Mouse (Mus musculus): Measurements from ENCODE around the gene Pmepa1. TPM values are rescaled to one million over a fixed set of nuclear protein-coding genes. Genes with fewer than 3 reads are reported as not detected.

Gene Pmepa1
- polyA plus RNA-seq, 1 experiment from 2014 or later: 7.3 TPM

DNA sequence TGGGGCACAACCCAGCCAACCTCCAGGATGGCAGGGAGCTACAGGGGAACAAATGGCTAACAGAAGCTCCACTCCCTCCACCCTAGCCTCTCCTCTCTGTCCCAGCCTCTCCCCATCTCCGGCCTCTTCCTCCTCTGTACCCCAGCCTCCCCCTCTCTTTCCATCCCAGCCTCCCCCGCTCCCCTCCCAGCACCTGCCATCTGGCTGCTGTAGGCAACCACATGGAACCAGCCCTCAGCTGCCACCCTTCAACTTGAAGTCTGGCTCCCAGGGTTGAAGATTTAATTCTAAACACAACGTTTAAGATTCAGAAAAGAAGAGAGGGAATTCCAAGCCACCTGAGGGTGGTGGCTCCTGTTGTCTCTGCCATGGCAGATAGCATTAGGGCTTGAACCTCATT is 26.9 kb downstream of the Pmepa1 start:
- Histone ChIP-seq H3K4me1 (peaks cover 81% of the 10 kb centered on the region), H3K27ac (no peak overlapping the region)
- WGBS: 35% methylated on average over 3 of the region's 3 CpGs

GRCm38 (mm10) chr2:173248822-173249221 is 27.5 kb downstream of the Pmepa1 start:
- 74% methylated on average over 7 of the region's 7 CpGs for WGBS
- peaks cover 79% of the 10 kb centered on the region for H3K4me1 ChIP-seq
- no peak overlapping the region for H3K9ac ChIP-seq
- H3K27me3 ChIP-seq (replicated peaks): no peaks in the 10 kb centered on the region
- H3K4me2 ChIP-seq: no peak overlapping the region
- no peak for ATAC-seq (ENCODE audit: insufficient read depth, low FRiP score, low read depth)
- H3K27ac ChIP-seq: no peak overlapping the region
- H3K36me3 ChIP-seq: no peaks in the 10 kb centered on the region
- H3K9me3 ChIP-seq: no peaks in the 10 kb centered on the region
- no peak overlapping the region for H3K4me3 ChIP-seq (replicated peaks)

More for the DNA sequence above, 26.9 kb downstream of the Pmepa1 start:
- Histone ChIP-seq H3K27me3 (replicated peaks) (no peaks in the 10 kb centered on the region), H3K4me2 (no peak overlapping the region), H3K9ac (no peak overlapping the region), H3K36me3 (no peaks in the 10 kb centered on the region), H3K9me3 (no peaks in the 10 kb centered on the region), H3K4me3 (replicated peaks) (no peak overlapping the region)
- ATAC-seq (ENCODE audit: insufficient read depth, low FRiP score, low read depth): no peak

DNA sequence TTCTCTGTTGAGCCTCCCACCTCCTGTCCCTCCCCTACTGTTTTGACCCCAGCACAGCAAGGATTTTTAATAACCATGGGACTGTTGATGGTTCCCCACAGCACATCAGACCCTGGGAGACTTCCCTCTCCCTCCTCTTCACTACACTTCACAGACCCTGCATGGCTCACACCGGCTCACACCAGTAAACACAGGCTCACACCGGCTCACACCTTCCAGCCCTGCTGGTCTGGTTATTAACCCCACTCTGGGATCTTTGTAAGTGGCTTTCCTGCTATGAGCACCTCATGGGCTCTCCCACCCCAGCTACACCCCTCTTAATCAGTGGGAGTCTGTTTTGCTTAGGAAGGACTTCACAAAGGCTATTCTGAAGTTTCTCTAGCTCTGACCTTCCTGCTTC is 28.4 kb downstream of the Pmepa1 start:
- no peak overlapping the region for H3K4me2 ChIP-seq
- H3K4me3 ChIP-seq (replicated peaks): no peak overlapping the region
- no peaks in the 10 kb centered on the region for H3K9me3 ChIP-seq
- peaks cover 77% of the 10 kb centered on the region for H3K4me1 ChIP-seq
- 0 out of 2 replicates have a peak, but pooled peaks have one; percentile 8 for ATAC-seq (ENCODE audit: insufficient read depth, low FRiP score, low read depth)
- H3K27me3 ChIP-seq (replicated peaks): no peaks in the 10 kb centered on the region
- WGBS: 28% methylated on average over 2 of the region's 2 CpGs
- H3K36me3 ChIP-seq: no peaks in the 10 kb centered on the region
- H3K9ac ChIP-seq: no peak overlapping the region
- peak overlapping the region; percentile 37 for H3K27ac ChIP-seq

DNA sequence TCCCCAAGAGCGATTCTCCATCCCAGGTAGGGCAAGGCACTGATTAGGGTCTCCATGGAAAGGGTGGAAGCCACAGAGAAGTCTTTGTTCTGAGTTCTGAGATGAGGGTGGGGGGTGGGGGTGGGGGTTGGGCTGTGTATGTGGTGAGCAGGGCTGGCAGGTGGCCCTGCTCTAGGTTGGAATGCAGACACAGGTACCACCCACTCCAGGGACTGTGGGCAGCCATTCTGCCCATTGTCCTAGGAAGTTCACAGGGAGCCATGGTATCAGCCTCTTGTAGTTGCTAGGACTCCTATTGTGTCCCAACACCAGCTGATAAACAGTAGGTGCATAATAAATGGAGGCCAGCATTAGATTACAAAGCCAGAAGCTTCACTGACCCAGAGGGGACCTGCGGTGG is 29.1 kb downstream of the Pmepa1 start:
- Histone ChIP-seq H3K27me3 (replicated peaks) (no peaks in the 10 kb centered on the region), H3K36me3 (no peaks in the 10 kb centered on the region), H3K9ac (no peak overlapping the region), H3K4me3 (replicated peaks) (no peak overlapping the region), H3K4me2 (no peak overlapping the region), H3K9me3 (no peaks in the 10 kb centered on the region), H3K27ac (peak overlapping the region; percentile 57; the same call in 1 of the 2 replicates), H3K4me1 (peaks cover 75% of the 10 kb centered on the region)
- WGBS: 28% methylated on average over 2 of the region's 2 CpGs
- 0 out of 2 replicates have a peak, but pooled peaks have one; percentile 27 for ATAC-seq (ENCODE audit: insufficient read depth, low FRiP score, low read depth)

DNA sequence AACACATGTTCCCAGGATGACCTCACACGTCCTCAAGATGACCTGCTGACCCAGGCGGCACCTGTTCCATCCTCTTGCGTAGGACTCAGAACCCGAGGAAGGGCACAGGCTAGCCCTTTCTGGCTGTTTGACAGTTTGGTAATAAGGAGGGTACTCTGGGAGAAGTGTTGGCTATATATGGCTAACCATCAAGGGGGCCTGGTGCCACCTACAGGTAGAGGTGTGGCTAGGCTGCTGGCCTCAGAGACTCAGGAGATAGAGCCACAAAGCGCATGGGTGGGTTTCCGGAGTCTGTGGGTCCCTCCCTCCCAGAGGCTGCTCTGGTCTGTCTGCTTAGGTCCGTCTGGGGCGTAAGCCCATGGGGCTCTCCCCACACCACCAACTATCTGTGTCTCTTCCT is 29.6 kb downstream of the Pmepa1 start:
- H3K4me1 ChIP-seq: peaks cover 70% of the 10 kb centered on the region
- WGBS: 60% methylated on average over 8 of the region's 8 CpGs
- H3K27ac ChIP-seq: peak overlapping the region; percentile 57
- no peak overlapping the region for H3K4me3 ChIP-seq (replicated peaks)
- H3K9me3 ChIP-seq: no peaks in the 10 kb centered on the region
- ATAC-seq (ENCODE audit: insufficient read depth, low FRiP score, low read depth): no peak
- H3K27me3 ChIP-seq (replicated peaks): no peaks in the 10 kb centered on the region
- no peak overlapping the region for H3K9ac ChIP-seq
- no peak overlapping the region for H3K4me2 ChIP-seq
- no peaks in the 10 kb centered on the region for H3K36me3 ChIP-seq

DNA sequence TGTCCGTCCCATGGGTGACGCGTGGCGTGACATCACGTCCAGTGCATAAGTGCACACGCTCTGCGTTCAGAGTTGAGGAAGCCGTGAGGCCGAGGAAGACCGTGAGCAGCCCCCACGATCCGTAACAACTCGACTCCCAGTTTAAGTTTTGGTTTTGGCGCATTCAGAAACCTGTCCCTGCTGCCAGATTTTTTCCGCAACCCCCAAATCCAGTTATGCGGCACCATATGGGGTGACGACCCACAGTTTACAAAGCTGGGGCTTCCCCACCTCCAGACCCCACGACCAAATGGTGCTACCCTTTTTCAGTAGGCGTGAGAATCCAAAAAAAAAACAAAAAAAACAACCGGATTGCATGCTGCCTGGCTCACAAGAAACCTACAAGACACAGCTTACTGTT is 31.1 kb downstream of the Pmepa1 start:
- H3K27me3 ChIP-seq (replicated peaks): no peaks in the 10 kb centered on the region
- 85% methylated on average over 20 of the region's 20 CpGs for WGBS
- peaks cover 60% of the 10 kb centered on the region for H3K4me1 ChIP-seq
- H3K27ac ChIP-seq: no peak overlapping the region
- no peak for ATAC-seq (ENCODE audit: insufficient read depth, low FRiP score, low read depth)
- no peaks in the 10 kb centered on the region for H3K9me3 ChIP-seq
- H3K36me3 ChIP-seq: no peaks in the 10 kb centered on the region
- no peak overlapping the region for H3K9ac ChIP-seq
- no peak overlapping the region for H3K4me2 ChIP-seq
- no peak overlapping the region for H3K4me3 ChIP-seq (replicated peaks)

- H3K9ac ChIP-seq: no peak overlapping the region
- peaks cover 48% of the 10 kb centered on the region for H3K4me1 ChIP-seq
Observed at GRCm38 (mm10) chr2:173244108-173244507, 32.2 kb downstream of the Pmepa1 start.

DNA sequence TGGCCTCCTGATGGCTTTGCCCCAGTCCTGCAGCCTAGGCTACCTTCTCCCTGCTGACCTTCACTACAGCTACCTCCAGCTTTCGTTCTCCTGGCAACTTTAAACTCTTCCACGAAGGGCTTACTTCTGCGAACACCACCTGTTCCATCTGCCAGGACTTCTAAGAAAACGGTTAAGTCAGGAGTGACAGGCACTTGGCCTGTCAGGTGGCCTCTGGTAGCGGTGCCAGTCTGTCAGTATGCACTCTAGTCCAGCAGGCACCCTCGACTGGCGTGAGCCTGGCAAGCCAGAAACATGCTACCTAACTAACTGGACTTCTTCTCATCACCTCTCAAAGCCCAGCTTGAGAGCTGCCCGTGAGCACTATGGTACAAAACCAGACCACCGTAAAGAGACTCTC is 32.7 kb downstream of the Pmepa1 start:
- Histone ChIP-seq H3K4me1 (peaks cover 52% of the 10 kb centered on the region), H3K9me3 (no peaks in the 10 kb centered on the region), H3K36me3 (no peaks in the 10 kb centered on the region), H3K9ac (no peak overlapping the region), H3K27ac (no peak overlapping the region), H3K4me2 (no peak overlapping the region), H3K4me3 (replicated peaks) (no peak overlapping the region), H3K27me3 (replicated peaks) (no peaks in the 10 kb centered on the region)
- WGBS: 60% methylated on average over 9 of the region's 9 CpGs
- no peak for ATAC-seq (ENCODE audit: insufficient read depth, low FRiP score, low read depth)

More at GRCm38 (mm10) chr2:173244108-173244507, 32.2 kb downstream of the Pmepa1 start:
- H3K27ac ChIP-seq: no peak overlapping the region
- no peak overlapping the region for H3K4me2 ChIP-seq
- WGBS: 30% methylated on average over 3 of the region's 3 CpGs
- H3K36me3 ChIP-seq: no peaks in the 10 kb centered on the region
- no peaks in the 10 kb centered on the region for H3K9me3 ChIP-seq
- H3K27me3 ChIP-seq (replicated peaks): no peaks in the 10 kb centered on the region
- ATAC-seq (ENCODE audit: insufficient read depth, low FRiP score, low read depth): no peak
- no peak overlapping the region for H3K4me3 ChIP-seq (replicated peaks)

GRCm38 (mm10) chr2:173242874-173243273 is 33.5 kb downstream of the Pmepa1 start:
- no peak overlapping the region for H3K27ac ChIP-seq
- H3K36me3 ChIP-seq: no peaks in the 10 kb centered on the region
- H3K9ac ChIP-seq: no peak overlapping the region
- H3K27me3 ChIP-seq (replicated peaks): no peaks in the 10 kb centered on the region
- H3K4me2 ChIP-seq: no peak overlapping the region
- H3K4me3 ChIP-seq (replicated peaks): no peak overlapping the region
- no peak for ATAC-seq (ENCODE audit: insufficient read depth, low FRiP score, low read depth)
- no peaks in the 10 kb centered on the region for H3K9me3 ChIP-seq
- 38% methylated on average over 12 of the region's 12 CpGs for WGBS
- H3K4me1 ChIP-seq: peaks cover 52% of the 10 kb centered on the region

GRCm38 (mm10) chr2:173240738-173241137 is 35.6 kb downstream of the Pmepa1 start:
- ATAC-seq (ENCODE audit: insufficient read depth, low FRiP score, low read depth): no peak
- Histone ChIP-seq H3K27ac (no peak overlapping the region), H3K4me2 (no peak overlapping the region), H3K4me3 (replicated peaks) (no peak overlapping the region), H3K27me3 (replicated peaks) (no peaks in the 10 kb centered on the region), H3K4me1 (peaks cover 52% of the 10 kb centered on the region), H3K36me3 (no peaks in the 10 kb centered on the region), H3K9ac (no peak overlapping the region), H3K9me3 (no peaks in the 10 kb centered on the region)
- WGBS: 61% methylated on average over 9 of the region's 9 CpGs

GRCm38 (mm10) chr2:173238522-173238921 is 37.8 kb downstream of the Pmepa1 start:
- Histone ChIP-seq H3K9me3 (no peaks in the 10 kb centered on the region), H3K4me1 (peaks cover 59% of the 10 kb centered on the region), H3K4me3 (replicated peaks) (no peak overlapping the region), H3K4me2 (no peak overlapping the region), H3K36me3 (no peaks in the 10 kb centered on the region), H3K9ac (no peak overlapping the region), H3K27me3 (replicated peaks) (no peaks in the 10 kb centered on the region), H3K27ac (no peak overlapping the region)
- 27% methylated on average over 14 of the region's 14 CpGs for WGBS
- no peak for ATAC-seq (ENCODE audit: insufficient read depth, low FRiP score, low read depth)

- Histone ChIP-seq H3K9ac (no peak overlapping the region), H3K27ac (peak overlapping the region; percentile 82), H3K4me1 (peaks cover 61% of the 10 kb centered on the region), H3K36me3 (peaks cover 15% of the 10 kb centered on the region; the same call in 1 of the 2 replicates), H3K4me2 (peak overlapping the region; percentile 19; the same call in 1 of the 2 replicates), H3K9me3 (no peaks in the 10 kb centered on the region), H3K27me3 (replicated peaks) (no peaks in the 10 kb centered on the region), H3K4me3 (replicated peaks) (no peak overlapping the region)
- peak; percentile 23 for ATAC-seq (ENCODE audit: insufficient read depth, low FRiP score, low read depth)
- 35% methylated on average over 8 of the region's 8 CpGs for WGBS
Observed at GRCm38 (mm10) chr2:173235435-173236332, 40.6 kb downstream of the Pmepa1 start.

Data from stomach, embryonic 15.5 days (tissue).